Mouse (Mus musculus): ENCODE results near the gene Lrp5. TPM values are rescaled to one million over a fixed set of nuclear protein-coding genes. Genes with fewer than 3 reads are reported as not detected.

Gene Lrp5
- 40.9 and 44.6 TPM in 2 replicates for polyA plus RNA-seq (2012; rRNA removed)

GRCm38 (mm10) chr19:3686215-3686894 is at the start of gene Lrp5:
Gene Lrp5 (minus strand): TSS chr19:3686564.

GRCm38 (mm10) chr19:3708078-3709012 is 22.0 kb upstream of the Lrp5 start, which contains the start of gene 1810055G02Rik:
Gene 1810055G02Rik (plus strand): TSS chr19:3708293.

GRCm38 (mm10) chr19:3575632-3576384 is 110.6 kb downstream of the Lrp5 start, which contains the start of gene Ppp6r3:
Gene Ppp6r3 (minus strand): TSS chr19:3575749.

Other genes starting within 250 kb of the Lrp5 start
- 20.5 and 22.2 TPM in 2 replicates for gene Ppp6r3, start 110.8 kb downstream of the Lrp5 start, polyA plus RNA-seq (2012; rRNA removed)
- gene 1810055G02Rik, start 21.7 kb upstream of the Lrp5 start, polyA plus RNA-seq (2012; rRNA removed) = 14.1 and 19.8 TPM in 2 replicates
- gene Kmt5b, start 80.9 kb upstream of the Lrp5 start, polyA plus RNA-seq (2012; rRNA removed) = 3.0 and 4.4 TPM in 2 replicates
- gene Chka, start 165.2 kb upstream of the Lrp5 start, polyA plus RNA-seq (2012; rRNA removed) = 32.5 and 46.5 TPM in 2 replicates
- 67.3 and 72.2 TPM in 2 replicates for gene Tcirg1, start 220.6 kb upstream of the Lrp5 start, polyA plus RNA-seq (2012; rRNA removed)
- 180 and 250 TPM in 2 replicates for gene Ndufs8, start 226.2 kb upstream of the Lrp5 start, polyA plus RNA-seq (2012; rRNA removed)
- 2.0 TPM in 2 replicates for gene Aldh3b1, start 243.2 kb upstream of the Lrp5 start, polyA plus RNA-seq (2012; rRNA removed)
- 31.5 and 46.6 TPM in 2 replicates for gene Unc93b1, start 248.6 kb upstream of the Lrp5 start, polyA plus RNA-seq (2012; rRNA removed)

All from stomach, adult 2 months (tissue).